Mouse (Mus musculus) hindbrain, embryonic 14.5 days (tissue): ENCODE measurements at regions not wholly inside any gene's neighbourhood (a gene's known extent, or its start where the extent isn't known, plus 50 kb on each side); places are given as distances from the start of the nearest gene placed in this dataset.
A peak's percentile ranks its signal among the peaks of the same experiment; 100 is the strongest.

ENCODE experiments used
- ATAC-seq: fragments of 200-750 bp; cut with Nextera tagmentation; 2 replicates; pipeline ENCODE4 v1.8.0; 2017; ENCODE audit warnings: moderate number of reproducible peaks, mild to moderate bottlenecking, moderate TSS enrichment, moderate library complexity; ENCODE audit not compliant: low FRiP score
- DNase-seq: peaks from one replicate; pipeline ENCODE4 v3.0.0-alpha.2; 2015; ENCODE audit warnings: low spot score
- H3K27ac ChIP-seq: fragments of 300-500 bp; sonication (generic); 2 replicates; pipeline ENCODE4 v1.5.1; 2014; ENCODE audit warnings: mild to moderate bottlenecking, moderate library complexity
- H3K27me3 ChIP-seq: fragments of 300-500 bp; sonication (generic); 2 replicates; pipeline ENCODE4 v1.6.1; 2014; ENCODE audit warnings: mild to moderate bottlenecking, low read length, mixed read lengths; ENCODE audit not compliant: control insufficient read depth, insufficient read depth
- H3K36me3 ChIP-seq: fragments of 300-500 bp; sonication (generic); replicated peaks from 2 replicates; pipeline ENCODE4 v1.6.1; 2014; ENCODE audit not compliant: control insufficient read depth, insufficient read depth
- H3K4me1 ChIP-seq: fragments of 300-500 bp; sonication (generic); replicated peaks from 2 replicates; pipeline ENCODE4 v1.6.1; 2014; ENCODE audit warnings: antibody characterized with exemption, low read length, mixed read lengths; ENCODE audit not compliant: control insufficient read depth, insufficient read depth
- H3K4me2 ChIP-seq: fragments of 300-500 bp; sonication (generic); replicated peaks from 2 replicates; pipeline ENCODE4 v1.6.1; 2014; ENCODE audit warnings: mild to moderate bottlenecking, moderate library complexity
- H3K4me3 ChIP-seq: fragments of 300-500 bp; sonication (generic); replicated peaks from 2 replicates; pipeline ENCODE4 v1.5.1; 2014; ENCODE audit warnings: mild to moderate bottlenecking, low read length
- H3K9ac ChIP-seq: fragments of 300-500 bp; sonication (generic); 2 replicates; pipeline ENCODE4 v1.6.1; 2014
- H3K9me3 ChIP-seq: fragments of 300-500 bp; sonication (generic); 2 replicates; pipeline ENCODE4 v1.6.1; 2016; ENCODE audit warnings: low read length; ENCODE audit not compliant: control insufficient read depth
- WGBS: fragments of 180-500 bp; shearing (Covaris S2); extraction: QIAGEN DNeasy Blood & Tissue Kit; methylation state at CpG from one replicate; pipeline ENCODE4 v1.1.7; 2014; 5-methylcytosine and 5-hydroxymethylcytosine counted together

- Histone ChIP-seq H3K4me3 (no peak overlapping the region), H3K27me3 (no peaks in the 10 kb centered on the region), H3K9me3 (no peaks in the 10 kb centered on the region), H3K27ac (no peak overlapping the region), H3K9ac (no peak overlapping the region), H3K36me3 (no peaks in the 10 kb centered on the region), H3K4me1 (no peaks in the 10 kb centered on the region), H3K4me2 (no peak overlapping the region)
- 62% methylated on average over 4 of the region's 4 CpGs for WGBS
- DNase-seq (no peak), ATAC-seq (no peak)
Observed at GRCm38 (mm10) chr4:87379516-87380173, 149.4 kb upstream of the Slc24a2 start.

- DNase-seq (no peak), ATAC-seq (no peak)
- Histone ChIP-seq H3K27me3 (no peaks in the 10 kb centered on the region), H3K36me3 (no peaks in the 10 kb centered on the region), H3K9me3 (no peaks in the 10 kb centered on the region), H3K4me1 (peaks cover 20% of the 10 kb centered on the region), H3K4me3 (no peak overlapping the region), H3K4me2 (no peak overlapping the region), H3K27ac (no peak overlapping the region), H3K9ac (no peak overlapping the region)
- WGBS = 40% methylated on average over 7 of the region's 7 CpGs
Observed at GRCm38 (mm10) chr4:87371960-87372359, 141.7 kb upstream of the Slc24a2 start.

- Histone ChIP-seq H3K4me3 (no peak overlapping the region), H3K4me1 (peaks cover 20% of the 10 kb centered on the region), H3K27ac (0 out of 2 replicates have a peak overlapping the region, but pooled peaks have one; percentile 33), H3K9ac (peak overlapping the region; percentile 29), H3K4me2 (peak overlapping the region; percentile 43), H3K36me3 (no peaks in the 10 kb centered on the region), H3K27me3 (no peaks in the 10 kb centered on the region), H3K9me3 (no peaks in the 10 kb centered on the region)
- DNase-seq (peak; percentile 38), ATAC-seq (peak; percentile 47; the same call in 1 of the 2 replicates)
- 8% methylated on average over 14 of the region's 14 CpGs for WGBS
Observed at GRCm38 (mm10) chr4:87369626-87370234, 139.5 kb upstream of the Slc24a2 start.

- peak; percentile 81 for ATAC-seq
- WGBS = 4% methylated on average over 20 of the region's 20 CpGs
Observed at GRCm38 (mm10) chr4:87368413-87369160, 138.3 kb upstream of the Slc24a2 start.

GRCm38 (mm10) chr4:87367732-87368412 is 137.6 kb upstream of the Slc24a2 start:
- Histone ChIP-seq H3K27ac (peak overlapping the region; percentile 89), H3K4me3 (peak overlapping the region; percentile 31), H3K4me1 (peaks cover 20% of the 10 kb centered on the region), H3K27me3 (no peaks in the 10 kb centered on the region), H3K9ac (peak overlapping the region; percentile 66), H3K36me3 (no peaks in the 10 kb centered on the region), H3K9me3 (no peaks in the 10 kb centered on the region), H3K4me2 (peak overlapping the region; percentile 60)
- ATAC-seq (peak; percentile 91), DNase-seq (peak; percentile 92)
- 5% methylated on average over 19 of the region's 19 CpGs for WGBS

More at GRCm38 (mm10) chr4:87368413-87369160, 138.3 kb upstream of the Slc24a2 start:
- Histone ChIP-seq H3K27me3 (no peaks in the 10 kb centered on the region), H3K9ac (peak overlapping the region; percentile 66), H3K4me2 (peak overlapping the region; percentile 60), H3K4me1 (peaks cover 20% of the 10 kb centered on the region), H3K36me3 (no peaks in the 10 kb centered on the region), H3K27ac (peak overlapping the region; percentile 89), H3K9me3 (no peaks in the 10 kb centered on the region), H3K4me3 (peak overlapping the region; percentile 31)
- DNase-seq = peak; percentile 77

- Histone ChIP-seq H3K4me3 (no peak overlapping the region), H3K4me1 (no peaks in the 10 kb centered on the region), H3K4me2 (no peak overlapping the region), H3K27me3 (no peaks in the 10 kb centered on the region), H3K27ac (no peak overlapping the region), H3K9ac (no peak overlapping the region), H3K9me3 (no peaks in the 10 kb centered on the region), H3K36me3 (no peaks in the 10 kb centered on the region)
- WGBS = 12% methylated on average over 6 of the region's 6 CpGs
- DNase-seq (peak; percentile 80), ATAC-seq (peak; percentile 90)
Observed at GRCm38 (mm10) chr4:87362201-87362600, 131.9 kb upstream of the Slc24a2 start.

GRCm38 (mm10) chr4:87359483-87359882 is 129.2 kb upstream of the Slc24a2 start:
- DNase-seq = no peak
- no peak overlapping the region for H3K4me2 ChIP-seq
- 51% methylated on average over 9 of the region's 9 CpGs for WGBS

GRCm38 (mm10) chr4:87359004-87359403 is 128.7 kb upstream of the Slc24a2 start:
- no peaks in the 10 kb centered on the region for H3K9me3 ChIP-seq
- H3K27me3 ChIP-seq = no peaks in the 10 kb centered on the region
- no peaks in the 10 kb centered on the region for H3K36me3 ChIP-seq
- no peak overlapping the region for H3K27ac ChIP-seq
- no peak overlapping the region for H3K4me2 ChIP-seq
- H3K9ac ChIP-seq = no peak overlapping the region
- 89% methylated on average over 3 of the region's 3 CpGs for WGBS
- no peak for DNase-seq
- no peak overlapping the region for H3K4me3 ChIP-seq
- ATAC-seq = no peak
- H3K4me1 ChIP-seq = no peaks in the 10 kb centered on the region

More at GRCm38 (mm10) chr4:87359483-87359882, 129.2 kb upstream of the Slc24a2 start:
- Histone ChIP-seq H3K4me1 (no peaks in the 10 kb centered on the region), H3K27me3 (no peaks in the 10 kb centered on the region), H3K9me3 (no peaks in the 10 kb centered on the region), H3K36me3 (no peaks in the 10 kb centered on the region), H3K4me3 (no peak overlapping the region), H3K27ac (no peak overlapping the region), H3K9ac (no peak overlapping the region)
- no peak for ATAC-seq

- no peak for DNase-seq
- Histone ChIP-seq H3K27me3 (no peaks in the 10 kb centered on the region), H3K4me1 (peaks cover 10% of the 10 kb centered on the region; the same call in 1 of the 2 replicates), H3K9ac (no peak overlapping the region), H3K4me3 (no peak overlapping the region), H3K9me3 (no peaks in the 10 kb centered on the region), H3K36me3 (no peaks in the 10 kb centered on the region), H3K4me2 (no peak overlapping the region), H3K27ac (no peak overlapping the region)
- 67% methylated on average over 2 of the region's 2 CpGs for WGBS
- no peak for ATAC-seq
Observed at GRCm38 (mm10) chr4:87332968-87333367, 102.7 kb upstream of the Slc24a2 start.
